2 mouse cellular contexts compared by ENCODE assay signal in genomic region chr2:157221916-157222315, GRCm38 (mm10). TPM values are rescaled to one million over a fixed set of nuclear protein-coding genes. Genes with fewer than 3 reads are reported as not detected.
"Had no signal": no experiment of that assay in that cellular context is flagged by ENCODE, and none has a peak within 500 bp of the region (broad histone marks: within the 10 kb centered on the region; RNA-seq: fewer than 3 reads in every experiment).

No protein-coding gene starts in this region.

RNA-seq across cellular contexts. Expression of gene Mroh8, which starts 57.4 kb away (rescaled TPM):
- total RNA-seq: megakaryocyte-erythroid progenitor cell, adult 5-6 weeks; monocyte, adult 5-6 weeks had no signal
